Mouse (Mus musculus) left cerebral cortex, adult 11 months (tissue): Measurements from ENCODE around the gene Cd5.

Experiments used
- DNase-seq: peaks from one replicate; pipeline ENCODE4 v3.0.0; 2022; ENCODE audit warnings: low spot score

Gene Cd5

DNA sequence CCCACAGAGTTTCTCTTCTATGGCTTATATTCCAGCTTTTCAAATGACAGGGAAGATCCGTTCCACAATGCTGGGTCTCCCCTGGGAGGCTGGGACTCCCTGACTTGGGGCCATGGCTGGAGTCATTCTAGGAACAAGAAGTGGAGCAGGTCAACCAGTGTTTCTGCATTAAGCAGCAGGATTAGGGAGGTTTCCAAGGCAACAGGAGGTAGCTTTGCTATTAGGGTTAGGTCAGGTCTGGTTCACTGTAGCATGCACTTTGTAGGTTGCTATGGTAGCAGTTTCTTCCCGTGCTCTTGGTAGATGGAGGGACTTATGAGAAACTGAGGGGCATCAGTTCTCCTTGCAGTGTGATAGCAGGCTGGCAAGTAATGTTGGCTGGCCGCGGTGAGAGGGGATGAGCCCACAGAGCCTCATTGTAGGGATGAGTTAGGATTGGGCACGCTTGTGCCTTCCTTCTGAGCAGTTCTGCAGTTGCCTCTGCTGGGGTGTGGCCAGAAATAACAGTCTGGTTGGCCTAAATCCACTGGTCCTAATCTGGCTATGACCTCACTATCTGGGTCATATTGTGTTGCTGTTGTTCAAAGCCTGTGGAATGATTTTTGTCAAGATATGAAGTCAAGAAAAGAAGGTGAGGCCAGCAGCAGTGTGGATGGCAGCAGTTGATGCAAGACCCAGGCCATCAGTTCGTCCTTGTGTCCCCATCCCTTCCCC, 37.6 kb downstream of the Cd5 start:
- no peak for DNase-seq

DNA sequence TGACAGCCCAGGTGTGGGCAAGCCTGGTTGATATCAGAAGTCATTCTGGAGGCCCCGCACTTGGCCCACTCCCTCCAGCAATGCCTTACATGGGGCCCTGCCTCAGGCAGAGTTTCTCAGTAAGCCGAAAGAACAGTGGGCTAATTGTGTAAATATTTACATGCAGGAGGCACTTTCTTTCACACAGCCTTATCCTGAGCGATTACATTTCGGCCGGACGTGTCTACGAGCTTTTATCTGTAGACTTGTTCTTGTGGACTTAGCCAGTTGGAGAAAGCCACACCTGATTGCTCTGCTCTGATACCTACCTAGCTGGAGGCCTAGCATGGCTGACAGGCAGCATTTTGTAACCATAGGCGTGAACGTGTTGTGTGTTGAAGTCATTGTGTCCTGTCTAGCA, 39.0 kb downstream of the Cd5 start:
- no peak for DNase-seq

DNA sequence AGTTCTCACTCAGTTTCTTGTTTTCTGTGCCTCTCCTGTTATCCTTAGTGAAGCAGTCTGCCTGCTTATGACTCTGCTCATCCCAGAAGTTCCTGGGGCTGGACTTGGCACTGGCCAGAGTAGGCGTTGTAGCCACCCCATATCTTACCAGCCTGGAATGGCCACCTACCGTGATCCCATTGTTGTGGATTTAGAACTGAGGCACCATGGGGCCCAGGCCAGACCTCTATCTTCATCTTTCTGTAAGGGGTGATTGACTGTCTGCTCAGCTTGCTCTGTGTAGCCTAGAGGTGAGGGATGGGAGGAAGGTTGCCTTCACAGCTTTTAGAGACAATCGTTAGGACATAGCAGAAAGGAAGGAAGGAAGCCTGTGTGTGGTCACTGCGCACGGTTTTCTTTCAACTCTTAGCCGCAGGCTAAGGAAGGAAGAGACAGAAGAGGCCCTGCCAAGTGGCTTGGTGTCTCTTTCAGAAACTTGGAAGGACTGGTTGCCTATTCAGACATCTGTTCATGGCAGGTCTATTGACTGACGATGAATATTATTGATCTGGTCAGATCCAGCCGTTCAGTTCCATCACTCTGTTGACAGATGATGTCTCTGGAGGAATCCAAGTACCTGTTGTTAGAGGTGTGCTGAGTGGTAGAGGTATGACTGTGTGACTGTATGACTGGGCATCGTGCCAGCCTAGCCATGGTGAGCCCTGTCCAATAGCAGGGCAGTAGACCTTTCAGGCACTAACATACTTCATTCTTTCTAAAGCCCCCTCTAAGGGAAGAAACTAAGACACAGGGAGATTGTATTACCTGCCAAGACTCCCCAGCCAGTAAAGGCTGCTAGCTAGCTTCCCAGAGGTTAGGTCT, 40.4 kb downstream of the Cd5 start:
- DNase-seq = no peak

DNA sequence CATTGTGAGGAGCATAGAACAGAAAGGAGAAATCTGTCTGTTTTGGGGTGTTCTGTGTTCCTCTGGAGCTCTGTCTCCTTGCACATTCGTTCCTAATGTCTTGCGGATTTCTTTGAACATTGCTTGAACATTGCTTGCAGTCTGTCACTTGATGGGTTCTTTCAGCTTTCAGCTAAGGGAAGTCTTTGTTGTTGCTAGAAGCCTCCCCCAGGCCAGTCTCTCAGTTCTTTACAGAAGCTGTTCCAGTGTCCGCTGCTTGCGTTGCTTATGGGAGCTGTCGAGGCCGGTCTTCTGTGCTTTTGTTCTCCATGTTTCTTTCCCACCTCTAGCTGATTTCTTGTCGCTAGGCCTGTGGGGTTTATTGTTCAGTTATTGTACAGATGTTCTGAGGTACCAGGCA, 43.0 kb downstream of the Cd5 start:
- no peak for DNase-seq

DNA sequence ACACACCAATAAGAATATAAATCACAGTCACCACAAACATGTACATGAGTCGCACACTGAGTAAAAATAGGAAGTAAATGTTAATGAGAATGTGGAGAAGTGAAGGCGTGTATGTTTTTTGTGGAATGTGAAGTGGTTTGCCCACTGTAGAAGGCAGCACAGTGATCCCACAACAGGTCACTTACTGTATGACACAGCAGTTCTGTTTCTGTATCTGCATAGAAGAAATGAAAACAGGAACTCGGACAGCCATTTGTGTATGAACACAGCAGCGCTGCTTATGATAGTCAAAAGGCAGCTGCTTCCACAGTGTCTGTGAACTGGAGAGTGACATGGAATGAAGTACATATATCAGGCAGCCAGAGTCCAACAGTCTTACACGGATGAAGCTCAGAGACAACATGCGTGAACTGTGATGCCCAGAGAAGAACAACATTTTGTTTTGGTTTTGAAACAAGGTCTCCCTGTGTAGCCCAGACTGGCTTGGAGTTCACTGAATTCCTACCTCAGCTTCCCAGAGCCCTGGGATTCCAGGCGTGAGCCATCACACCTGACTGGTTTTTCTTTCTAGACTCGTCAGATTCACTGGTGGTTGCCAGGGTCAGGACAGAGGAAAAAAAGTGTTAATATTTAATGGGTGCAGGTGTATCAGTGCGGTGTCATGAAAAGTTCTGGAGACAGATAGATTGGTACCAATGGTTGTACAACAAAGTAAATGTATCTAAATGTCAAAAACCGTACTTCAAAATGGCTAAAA, 44.7 kb downstream of the Cd5 start:
- no peak for DNase-seq

DNA sequence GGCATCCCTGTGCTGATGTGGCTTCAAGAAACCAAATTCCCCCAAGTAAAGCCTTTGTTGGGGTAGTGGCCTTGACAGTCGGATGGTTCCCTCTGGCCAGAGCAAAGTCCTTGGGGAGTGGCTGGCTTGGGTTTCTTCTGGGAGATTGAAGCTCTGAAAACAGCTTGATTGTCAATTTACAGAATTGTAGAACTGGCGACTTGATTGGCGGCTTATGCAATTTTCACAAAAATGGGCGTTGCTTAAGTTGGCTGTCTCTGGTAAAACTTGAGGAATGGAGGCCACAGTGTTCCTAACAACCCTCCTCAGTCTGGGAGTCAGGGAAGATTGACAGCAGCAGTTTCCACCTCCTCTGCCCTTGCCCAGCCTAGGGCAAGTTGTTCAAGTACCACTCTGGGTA, 46.4 kb downstream of the Cd5 start:
- no peak for DNase-seq

DNA sequence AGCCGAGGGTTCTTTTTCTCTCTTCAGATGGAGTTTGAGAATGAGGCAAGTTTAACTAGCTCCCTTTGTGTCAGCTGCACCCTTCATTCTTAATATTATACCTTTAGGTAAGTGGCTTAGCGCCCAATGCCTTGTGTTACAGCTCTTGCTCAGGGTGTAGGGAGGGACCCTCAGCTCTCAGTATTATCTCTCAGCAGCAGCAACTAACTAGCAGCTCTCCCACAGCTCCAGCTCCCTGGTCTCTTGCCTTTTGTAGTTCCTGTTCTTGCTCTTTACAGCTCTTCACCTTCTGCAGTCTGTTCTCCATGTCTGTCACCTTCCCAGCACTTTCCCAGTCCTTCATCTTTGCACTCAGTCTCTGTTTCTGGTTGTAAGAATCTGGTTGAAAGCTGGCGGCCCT, 47.1 kb downstream of the Cd5 start:
- no peak for DNase-seq

DNA sequence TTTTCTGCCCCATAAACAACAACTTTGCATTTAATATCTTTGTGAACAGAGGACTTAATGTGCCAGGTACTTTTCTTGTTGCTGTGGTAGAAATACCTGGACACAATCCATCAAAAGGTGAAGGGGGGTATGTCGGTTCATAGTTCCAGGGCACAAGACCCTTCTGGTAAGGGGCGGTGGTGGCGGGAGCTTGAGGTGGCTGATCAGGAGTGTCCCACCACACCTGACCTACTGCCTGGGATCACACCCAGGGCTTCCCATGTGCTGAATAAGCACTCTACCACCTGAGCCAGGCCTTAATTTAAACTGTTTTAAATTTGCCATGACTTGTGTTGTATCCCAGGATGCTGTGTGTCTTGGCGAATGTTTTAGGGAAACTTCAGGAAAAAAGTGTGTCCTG, 47.7 kb downstream of the Cd5 start:
- no peak for DNase-seq

DNA sequence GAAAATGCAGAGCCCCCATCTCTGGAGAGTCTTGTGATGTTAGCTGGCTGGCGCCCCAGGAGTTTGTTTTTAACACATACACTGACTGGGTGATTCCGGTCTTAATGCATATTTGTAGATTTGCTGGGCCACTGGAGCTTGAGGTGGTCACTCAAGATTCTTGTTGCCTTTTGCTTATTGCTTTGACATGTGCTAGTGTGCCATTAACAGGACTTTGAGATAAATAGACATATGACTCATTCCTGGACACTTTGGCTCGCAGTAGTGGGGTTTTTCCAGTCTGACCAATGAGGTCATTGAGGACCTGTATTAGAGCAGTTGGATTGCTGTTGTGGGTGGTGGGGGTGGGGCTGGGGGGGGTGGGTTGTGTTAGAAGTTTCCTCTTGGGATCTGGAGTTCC, 48.5 kb downstream of the Cd5 start:
- DNase-seq = no peak

DNA sequence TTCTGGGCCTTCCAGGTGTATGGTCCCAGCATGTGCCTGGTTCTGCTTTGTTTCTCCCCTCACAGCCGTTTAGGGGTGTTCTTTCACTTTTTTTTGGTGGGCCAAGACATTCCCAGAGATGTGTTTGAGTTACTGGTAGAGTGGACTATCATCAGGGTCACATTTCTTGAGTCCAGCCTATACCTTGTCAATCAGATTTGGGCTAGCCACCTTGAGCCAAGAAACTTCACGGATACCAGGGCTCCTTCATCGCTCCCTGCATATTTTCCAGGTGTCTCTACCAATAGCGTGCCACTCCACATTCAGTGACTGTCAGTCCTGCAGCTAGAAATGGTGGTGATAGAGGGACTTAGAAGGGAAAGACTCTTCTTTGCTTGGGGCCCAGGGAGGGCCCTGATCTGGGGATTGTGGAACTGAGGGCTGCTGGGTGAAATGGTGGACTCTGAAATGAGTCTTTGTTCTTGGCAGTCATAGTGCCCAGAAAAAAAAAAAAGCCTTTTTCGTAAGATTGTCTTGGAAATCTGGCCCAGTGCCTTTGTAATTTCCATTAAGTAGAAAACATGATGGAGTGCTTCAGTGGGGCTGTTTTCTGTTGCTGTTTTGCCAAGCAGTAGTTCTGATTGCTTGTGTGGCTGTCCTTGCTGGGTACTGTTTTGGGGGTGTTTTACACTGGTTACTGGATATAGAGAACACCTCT, 49.2 kb downstream of the Cd5 start:
- DNase-seq = no peak

DNA sequence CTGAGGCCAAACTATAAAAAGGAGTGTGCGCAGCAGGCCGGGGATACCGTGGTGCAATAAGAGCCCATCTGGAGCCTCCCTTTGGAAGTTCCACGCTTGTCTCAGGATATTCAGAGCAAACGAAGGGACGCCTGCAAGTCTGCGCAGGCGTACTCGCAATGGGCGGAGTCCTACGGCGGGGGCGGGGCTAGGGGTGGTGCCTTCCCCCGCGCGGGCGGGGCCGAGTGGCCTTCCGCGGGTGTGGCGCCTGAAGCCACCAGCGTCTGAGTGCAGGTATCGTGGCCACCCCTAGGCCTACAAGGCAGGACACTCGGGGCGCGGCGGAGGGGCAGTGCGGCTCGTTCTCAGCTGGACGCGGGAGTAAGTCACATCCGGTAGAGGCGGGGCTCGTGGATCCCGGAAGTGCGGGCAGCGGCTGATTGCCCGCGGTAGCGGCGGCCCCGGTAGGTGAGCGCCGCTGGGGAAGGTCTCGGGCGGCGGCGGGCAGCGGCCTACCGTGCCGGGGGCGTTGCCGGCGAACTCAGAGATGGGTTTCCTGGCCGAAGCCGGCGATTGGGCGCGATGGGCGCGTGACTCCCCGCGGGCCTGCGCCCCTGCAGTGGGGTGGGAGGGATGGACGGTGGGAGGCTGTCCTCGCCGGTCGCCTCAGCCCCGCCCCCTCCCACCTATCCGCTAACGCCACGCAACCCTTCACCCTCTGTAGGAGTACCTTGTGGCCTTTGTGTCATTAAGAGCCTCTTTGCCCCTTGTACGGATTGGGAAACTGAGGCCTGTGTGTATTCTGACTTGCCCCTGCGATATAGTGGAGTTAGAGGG, 50.1 kb downstream of the Cd5 start, which contains the start of gene Vps37c:
Gene Vps37c (plus strand): TSS at position 199 of the 816 bp plus-strand sequence.
- peak; percentile 82 for DNase-seq

DNA sequence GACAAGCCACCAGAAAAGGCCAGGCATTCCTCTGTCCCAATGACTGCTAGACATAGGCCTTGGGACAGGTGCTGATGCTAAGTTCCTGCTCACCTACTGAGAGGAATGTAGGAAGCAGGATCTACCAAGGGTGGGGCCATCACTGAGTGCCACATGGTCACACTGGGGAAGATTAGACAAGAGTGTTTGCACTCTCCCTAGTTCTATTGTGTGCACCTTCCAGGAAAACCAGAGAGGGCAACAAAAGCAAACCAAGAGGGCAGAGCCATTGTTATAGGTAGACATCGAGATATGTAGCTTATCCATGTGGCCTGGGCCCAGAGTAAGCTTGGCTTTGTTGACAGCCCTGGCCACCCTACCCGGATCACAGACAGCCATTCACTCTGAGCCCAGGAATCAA, 53.1 kb downstream of the Cd5 start:
- no peak for DNase-seq

DNA sequence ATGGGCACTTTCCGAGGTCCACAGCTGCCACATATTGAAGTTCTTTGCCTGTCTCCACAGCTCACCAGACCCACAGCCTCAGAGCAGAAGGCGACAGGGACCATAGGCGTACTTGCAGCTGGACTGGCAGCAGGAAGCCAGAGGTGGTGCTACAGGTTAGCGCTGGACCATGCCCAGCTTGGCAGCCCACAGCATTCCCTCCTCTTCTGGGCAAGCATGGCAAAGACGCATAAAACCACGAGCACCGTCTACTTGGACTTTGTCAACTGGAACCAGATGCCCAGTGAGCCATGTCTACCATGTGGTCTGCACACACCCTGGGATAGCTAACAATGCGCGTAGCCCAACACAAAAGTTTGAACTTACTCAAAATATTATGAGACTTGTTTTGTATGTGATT, 53.7 kb downstream of the Cd5 start:
- no peak for DNase-seq

DNA sequence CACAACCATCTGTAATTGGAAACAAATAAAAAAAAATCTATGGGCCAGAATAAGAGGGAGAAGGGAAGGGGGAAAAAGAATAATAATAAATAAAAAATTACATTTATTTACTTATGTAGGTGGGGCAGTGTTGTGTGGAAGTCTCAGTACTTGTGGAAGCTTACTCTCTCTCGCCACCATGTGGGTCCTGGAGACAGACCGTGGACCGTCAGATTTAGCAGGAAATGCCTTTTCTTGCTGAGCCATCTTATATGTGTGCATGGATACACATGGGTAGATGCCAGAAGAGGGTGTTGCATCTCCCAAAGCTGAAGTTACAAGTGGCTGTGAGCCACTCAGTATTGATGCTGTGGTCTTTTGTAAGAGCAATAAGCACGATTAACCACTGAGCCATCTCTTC, 57.2 kb downstream of the Cd5 start:
- DNase-seq = no peak

DNA sequence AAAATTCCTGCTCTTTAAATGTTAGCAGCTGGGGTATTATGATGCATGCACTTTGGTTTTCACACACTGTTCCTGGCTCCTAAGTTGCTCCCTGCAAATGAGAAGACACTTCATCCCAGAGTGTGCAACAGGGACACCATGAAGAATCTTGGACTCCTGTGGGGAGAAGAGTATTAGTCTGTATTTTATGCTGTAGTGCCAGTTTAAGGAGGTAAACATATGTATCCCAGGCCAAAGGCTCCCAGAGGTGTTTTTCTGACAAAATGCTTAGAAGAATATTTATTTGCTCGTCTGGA, 60.1 kb downstream of the Cd5 start:
- DNase-seq = no peak

DNA sequence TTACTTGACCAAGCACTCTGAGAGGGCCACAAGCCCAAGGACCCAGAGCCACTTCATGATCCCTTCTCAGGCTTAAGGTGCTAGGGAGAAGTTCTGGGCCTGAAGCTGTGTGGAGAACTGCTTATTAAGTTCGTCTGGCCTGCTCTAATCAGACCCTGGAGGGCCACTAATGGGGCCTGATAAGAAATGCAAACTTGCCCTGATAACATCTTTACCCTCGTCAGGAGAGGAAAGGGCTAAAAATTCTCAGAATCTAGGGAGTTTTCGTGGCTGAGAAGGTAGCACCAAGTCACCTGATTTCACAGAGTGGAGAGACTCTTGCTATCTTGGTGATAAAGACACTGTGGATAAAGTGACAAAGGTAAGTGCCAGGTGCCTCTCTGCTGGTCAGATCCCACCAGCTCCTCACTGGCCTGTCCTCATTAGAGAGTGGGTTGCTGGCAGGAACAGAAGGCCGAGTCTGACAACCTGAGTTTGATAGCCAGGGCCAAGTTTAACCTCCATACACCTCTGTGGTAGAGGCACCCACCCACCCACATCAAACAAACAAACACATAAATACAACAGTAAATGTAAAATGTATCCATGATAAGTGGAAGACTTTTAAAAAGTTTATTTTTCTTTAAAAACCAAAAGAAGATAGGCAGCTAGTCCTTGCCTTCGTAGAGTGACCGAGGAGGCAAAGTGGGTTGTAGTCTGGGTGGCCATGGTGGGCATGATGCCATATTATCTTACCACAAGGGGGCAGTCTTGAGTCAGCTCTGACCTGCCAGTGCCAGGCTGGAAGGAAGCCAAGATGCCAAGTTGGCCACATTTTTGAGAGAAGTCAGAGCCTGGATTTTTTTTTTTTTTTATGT, 60.7 kb downstream of the Cd5 start, which contains the start of gene Pga5:
Gene Pga5 (minus strand): TSS at position 157 of the 857 bp plus-strand sequence.
- peak; percentile 74 for DNase-seq

DNA sequence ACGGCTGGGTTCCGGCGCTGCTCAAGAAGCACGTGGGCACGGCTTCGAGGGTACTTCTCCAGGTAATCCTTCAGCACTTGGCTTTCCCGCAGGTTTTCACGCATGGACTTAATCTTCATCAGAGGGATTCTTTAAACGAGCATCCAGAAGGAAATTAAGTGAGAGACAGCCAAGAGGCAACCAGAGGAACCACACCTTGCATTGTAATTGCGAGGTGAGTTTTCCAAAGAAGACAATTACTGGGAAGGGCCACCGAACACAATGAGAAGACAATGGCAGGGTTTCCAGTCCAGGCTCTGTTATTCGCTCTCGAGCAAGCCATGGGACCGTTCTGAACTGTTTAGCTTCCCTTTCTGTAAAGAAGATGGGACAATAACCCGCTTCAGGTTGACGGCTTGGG, 62.1 kb downstream of the Cd5 start:
- DNase-seq = no peak

DNA sequence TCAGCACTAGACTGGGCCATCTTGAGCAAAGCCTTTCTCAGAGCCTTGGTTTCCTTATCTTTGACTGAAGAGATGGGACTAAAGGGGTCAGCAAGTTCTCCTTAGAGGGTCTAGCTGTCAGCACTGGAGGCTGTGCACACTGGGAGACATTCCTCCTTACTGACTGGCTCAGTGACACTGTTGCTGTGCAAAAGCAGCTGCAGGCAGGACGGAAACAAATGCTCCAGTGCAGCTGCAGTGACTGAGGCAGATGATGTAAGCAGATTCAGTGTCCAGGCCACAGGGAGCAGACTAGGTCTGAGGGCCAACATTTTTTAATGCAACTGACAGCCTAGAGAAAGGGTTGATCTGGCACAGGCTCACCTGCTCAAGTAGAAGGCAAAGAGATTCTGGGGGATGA, 65.5 kb downstream of the Cd5 start:
- DNase-seq = no peak

DNA sequence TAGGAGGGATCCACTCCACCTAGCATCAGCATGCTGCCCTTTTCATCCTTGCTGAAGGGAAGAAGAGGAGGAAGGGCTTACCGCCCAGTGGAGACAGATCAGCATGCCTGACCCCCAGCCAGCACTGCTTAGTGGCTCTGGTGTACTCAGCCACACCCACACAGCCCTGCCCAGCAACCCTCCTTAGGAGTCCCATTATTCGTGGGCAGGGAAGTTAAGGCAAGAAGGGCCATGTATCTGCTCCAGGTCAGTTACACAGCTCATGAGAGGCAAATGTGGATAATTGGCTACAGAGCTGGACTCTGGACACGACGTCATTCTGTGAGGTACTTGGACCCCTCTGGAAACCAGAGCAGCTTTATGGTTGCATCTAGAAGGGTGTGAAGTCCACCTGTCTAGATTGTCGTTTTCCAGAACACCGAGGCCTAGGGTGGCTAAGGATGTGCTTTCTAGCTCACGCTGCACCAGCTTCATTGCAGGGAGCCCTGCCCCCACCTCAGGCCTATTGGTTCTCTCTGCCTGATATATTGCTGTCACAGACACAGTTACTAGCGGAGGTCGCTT, 66.9 kb downstream of the Cd5 start:
- no peak for DNase-seq

DNA sequence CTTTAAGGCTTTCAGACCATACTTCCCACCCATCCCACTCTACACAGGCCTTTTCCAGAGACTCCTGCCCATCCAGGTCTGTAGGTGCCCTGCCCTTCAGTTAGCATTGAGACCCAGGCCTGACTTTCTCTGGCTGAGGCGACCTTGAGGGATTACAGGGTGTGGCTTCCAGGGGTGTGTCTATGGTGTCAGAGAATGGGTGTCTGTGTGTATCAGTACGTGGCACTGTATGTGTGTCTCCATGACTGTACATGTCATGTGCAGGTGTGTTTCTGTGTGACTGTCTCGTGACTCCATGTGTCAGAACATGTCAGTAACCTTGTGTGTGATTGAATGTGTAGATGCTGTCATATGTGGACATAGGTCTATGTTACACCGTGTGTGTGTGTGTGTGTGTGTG, 67.5 kb downstream of the Cd5 start:
- no peak for DNase-seq
